Mouse (Mus musculus): ENCODE data around the gene Kdm6b. TPM values are rescaled to one million over a fixed set of nuclear protein-coding genes. Genes with fewer than 3 reads are reported as not detected.

Kdm6b gene
- total and polyA plus RNA-seq, 3 experiments: 0.66 to 7.2 (median 5.7) TPM

GRCm38 (mm10) chr11:69406282-69406681 is 7.2 kb downstream of the Kdm6b start:
- H3K27me3 ChIP-seq (replicated peaks): no peaks in the 10 kb centered on the region
- no peaks in the 10 kb centered on the region for H3K9me3 ChIP-seq (replicated peaks; ENCODE audit: low read length)
- TF ChIP-seq MAFK (IDR thresholded peaks at IDR 0.05; ENCODE audit: insufficient replicate concordance, low read length) (no peak), NRF1 (IDR thresholded peaks at IDR 0.05; ENCODE audit: low read depth, low read length) (no peak), ETS1 (conservative IDR thresholded peaks at IDR 0.05; ENCODE audit: low read depth, low read length) (no peak), TCF12 (IDR thresholded peaks at IDR 0.05; ENCODE audit: low read depth, low read length) (no peak), E2F4 (IDR thresholded peaks at IDR 0.05; ENCODE audit: insufficient replicate concordance, low read depth, low read length) (no peak), UBTF (IDR thresholded peaks at IDR 0.05; ENCODE audit: low read depth, low read length) (no peak), MYC (IDR thresholded peaks at IDR 0.05; ENCODE audit: low read depth, low read length) (no peak), RCOR1 (conservative IDR thresholded peaks at IDR 0.05; ENCODE audit: low read depth, low read length) (no peak), GABPA (IDR thresholded peaks at IDR 0.05; ENCODE audit: insufficient replicate concordance, low read depth, low read length) (no peak), EP300 (IDR thresholded peaks at IDR 0.05; ENCODE audit: low read length) (no peak), CHD1 (IDR thresholded peaks at IDR 0.05; ENCODE audit: low read depth, low read length) (no peak), SMC3 (IDR thresholded peaks at IDR 0.05; ENCODE audit: low read depth, low read length) (no peak), SIN3A (IDR thresholded peaks at IDR 0.05; ENCODE audit: low read length) (no peak), MAX (IDR thresholded peaks at IDR 0.05; ENCODE audit: low read length) (no peak), JUN (IDR thresholded peaks at IDR 0.05; ENCODE audit: insufficient read depth, low read depth, low read length) (no peak), RAD21 (IDR thresholded peaks at IDR 0.05; ENCODE audit: low read depth, low read length) (no peak), CHD2 (IDR thresholded peaks at IDR 0.05; ENCODE audit: low read length) (no peak), NELFE (IDR thresholded peaks at IDR 0.05; ENCODE audit: low read depth, low read length) (no peak)
- no peak overlapping the region for H3K4me3 ChIP-seq (replicated peaks in 1 of 3; ENCODE audit: low read depth in 2 of 3, low read length in 2 of 3, poor library complexity in 1 of 3)
- no peak for DNase-seq (ENCODE audit: extremely low read depth)
- H3K79me2 ChIP-seq (replicated peaks; ENCODE audit: control insufficient read depth, extremely low read depth, insufficient read depth, poor library complexity, severe bottlenecking): peaks cover 7% of the 10 kb centered on the region; the same call in 1 of the 2 replicates
- no peak overlapping the region for H3K4me2 ChIP-seq (ENCODE audit: insufficient read depth, low read depth, poor library complexity, severe bottlenecking)
- H3K9ac ChIP-seq (ENCODE audit: insufficient read depth, low read depth): no peak overlapping the region
- dilution Hi-C loops (cut with MboI; ENCODE audit: extremely low pct_ligation_motif_present, extremely low pct_unique_long_range_greater_than_20kb, low sequenced_read_pairs): no loop called here
- peaks cover 53 to 61% of the 10 kb centered on the region in 2 experiments for H3K36me3 ChIP-seq (replicated peaks in 1 of 2; ENCODE audit: control insufficient read depth in 1 of 2, insufficient read depth in 1 of 2, low read length in 1 of 2)
- in situ Hi-C loops (cut with MboI; ENCODE audit: low pct_ligation_motif_present, low pct_unique_long_range_greater_than_20kb, low sequenced_read_pairs): loop anchor here (10.0 kb wide), 1 partner anchor 119 kb away; no protein-coding TSS in a partner anchor
- H3K4me1 ChIP-seq (ENCODE audit: control insufficient read depth in 1 of 2, insufficient read depth in 2 of 2): peaks cover 11 to 23% of the 10 kb centered on the region in 2 experiments
- H3K27ac ChIP-seq (ENCODE audit: insufficient read depth, low read depth): no peak overlapping the region

GRCm38 (mm10) chr11:69405397-69406200 is 7.9 kb downstream of the Kdm6b start:
- peaks cover 7% of the 10 kb centered on the region; the same call in 1 of the 2 replicates for H3K79me2 ChIP-seq (replicated peaks; ENCODE audit: control insufficient read depth, extremely low read depth, insufficient read depth, poor library complexity, severe bottlenecking)
- no peak overlapping the region for H3K4me3 ChIP-seq (replicated peaks in 1 of 3; ENCODE audit: low read depth in 2 of 3, low read length in 2 of 3, poor library complexity in 1 of 3)
- H3K27me3 ChIP-seq (replicated peaks): no peaks in the 10 kb centered on the region
- H3K36me3 ChIP-seq (replicated peaks in 1 of 2; ENCODE audit: control insufficient read depth in 1 of 2, insufficient read depth in 1 of 2, low read length in 1 of 2): peaks cover 60 to 68% of the 10 kb centered on the region in 2 experiments
- peaks cover 11 to 23% of the 10 kb centered on the region in 2 experiments for H3K4me1 ChIP-seq (ENCODE audit: control insufficient read depth in 1 of 2, insufficient read depth in 2 of 2)
- in situ Hi-C loops (cut with MboI; ENCODE audit: low pct_ligation_motif_present, low pct_unique_long_range_greater_than_20kb, low sequenced_read_pairs): loop anchor here (10.0 kb wide), 1 partner anchor 119 kb away; no protein-coding TSS in a partner anchor
- TF ChIP-seq POLR2AphosphoS2 (IDR thresholded peaks at IDR 0.05; ENCODE audit: low read depth, low read length) (no peak), SMC3 (IDR thresholded peaks at IDR 0.05; ENCODE audit: low read depth, low read length) (no peak), ZMIZ1 (IDR thresholded peaks at IDR 0.05; ENCODE audit: low read depth, low read length) (no peak), NRF1 (IDR thresholded peaks at IDR 0.05; ENCODE audit: low read depth, low read length) (no peak), ZKSCAN1 (IDR thresholded peaks at IDR 0.05; ENCODE audit: borderline replicate concordance, low read depth, low read length) (no peak), RAD21 (IDR thresholded peaks at IDR 0.05; ENCODE audit: low read depth, low read length) (no peak), BHLHE40 (IDR thresholded peaks at IDR 0.05; ENCODE audit: low read depth, low read length) (no peak), MAZ (IDR thresholded peaks at IDR 0.05; ENCODE audit: low read depth, low read length) (no peak), GABPA (IDR thresholded peaks at IDR 0.05; ENCODE audit: insufficient replicate concordance, low read depth, low read length) (no peak), E2F4 (IDR thresholded peaks at IDR 0.05; ENCODE audit: insufficient replicate concordance, low read depth, low read length) (no peak), KAT2A (IDR thresholded peaks at IDR 0.05; ENCODE audit: insufficient replicate concordance, low read length) (no peak), UBTF (IDR thresholded peaks at IDR 0.05; ENCODE audit: low read depth, low read length) (no peak), MAX (IDR thresholded peaks at IDR 0.05; ENCODE audit: low read length) (no peak), CHD1 (IDR thresholded peaks at IDR 0.05; ENCODE audit: low read depth, low read length) (no peak), POLR2A (IDR thresholded peaks at IDR 0.05; ENCODE audit: low read depth, low read length) (no peak), ETS1 (conservative IDR thresholded peaks at IDR 0.05; ENCODE audit: low read depth, low read length) (no peak), TCF12 (IDR thresholded peaks at IDR 0.05; ENCODE audit: low read depth, low read length) (no peak)
- no peaks in the 10 kb centered on the region for H3K9me3 ChIP-seq (replicated peaks; ENCODE audit: low read length)
- H3K9ac ChIP-seq (ENCODE audit: insufficient read depth, low read depth): no peak overlapping the region
- dilution Hi-C loops (cut with MboI; ENCODE audit: extremely low pct_ligation_motif_present, extremely low pct_unique_long_range_greater_than_20kb, low sequenced_read_pairs): no loop called here
- H3K27ac ChIP-seq (ENCODE audit: insufficient read depth, low read depth): no peak overlapping the region
- DNase-seq (ENCODE audit: extremely low read depth): no peak
- H3K4me2 ChIP-seq (ENCODE audit: insufficient read depth, low read depth, poor library complexity, severe bottlenecking): no peak overlapping the region
